Mouse (Mus musculus): ENCODE measurements around the gene Atrn.
"Not testable (repeated sequence)": the region's sequence is repeated elsewhere in the genome, so short reads cannot be mapped to it uniquely, and the experiment has no call there.

Atrn gene

GRCm38 (mm10) chr2:130958906-130959305 lies 52.6 kb downstream of the Atrn start:
- DNase-seq (ENCODE audit: low spot score in 2 of 2) = no peak

DNA sequence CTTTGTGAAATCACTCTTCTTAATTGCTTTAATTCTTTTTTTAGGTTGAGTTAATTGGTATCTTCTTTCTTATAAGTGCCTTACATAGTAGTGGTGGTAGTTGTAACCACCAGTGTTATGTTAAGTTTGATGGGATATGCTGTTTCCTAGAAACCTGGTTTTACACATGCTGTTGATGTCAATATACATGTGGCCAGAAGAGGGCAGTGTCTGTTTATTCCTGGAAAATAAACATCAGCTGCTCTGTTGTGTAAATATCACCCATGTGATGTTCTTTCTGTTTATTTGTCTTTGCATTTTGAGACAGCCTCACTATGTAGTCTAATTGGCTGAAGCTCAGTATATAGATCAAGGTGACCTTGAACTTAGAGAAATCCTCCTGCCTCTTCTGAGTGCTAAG lies 55.6 kb downstream of the Atrn start:
- DNase-seq (ENCODE audit: low spot score in 2 of 2) = no peak

DNA sequence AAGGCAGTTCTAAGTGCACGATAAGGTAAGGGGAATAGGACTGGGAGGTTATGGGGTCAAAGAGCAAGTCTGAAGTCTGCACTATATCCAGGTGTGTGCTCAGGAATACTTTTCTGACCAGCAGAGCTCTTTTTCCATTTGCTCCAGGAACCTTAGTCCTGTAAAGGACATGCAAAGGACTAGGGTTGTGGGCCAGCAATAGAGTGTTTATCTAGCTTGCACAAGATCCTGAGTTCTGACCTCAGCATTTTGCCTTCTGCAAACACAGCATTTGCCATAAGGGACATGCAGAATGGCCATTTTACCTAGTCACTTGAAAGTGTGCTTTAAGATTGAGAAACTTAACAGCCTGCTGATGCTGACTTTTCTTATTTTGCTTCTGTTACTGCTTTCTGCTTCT lies 58.7 kb downstream of the Atrn start:
- DNase-seq (ENCODE audit: low spot score in 2 of 2) = no peak

DNA sequence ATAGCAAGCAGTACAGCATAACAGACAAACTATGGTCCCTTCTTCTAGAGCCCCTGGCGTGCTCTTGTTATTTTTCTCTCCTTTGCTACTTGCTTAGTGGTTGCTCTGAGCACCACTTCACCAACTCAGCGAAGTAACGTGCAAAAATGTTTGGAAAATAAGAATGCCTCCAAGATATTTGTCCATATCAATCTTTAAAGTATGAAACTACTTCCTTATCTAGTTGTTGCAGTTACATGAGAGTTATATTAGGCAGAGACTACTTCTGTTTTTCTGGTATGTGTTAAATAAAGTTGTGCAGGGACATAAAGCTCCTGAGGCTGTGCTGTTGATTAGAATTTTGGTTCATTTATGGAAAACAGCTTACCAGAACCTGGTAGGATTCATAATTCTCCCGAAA lies 64.7 kb downstream of the Atrn start:
- no peak for DNase-seq (ENCODE audit: low spot score in 2 of 2)

DNA sequence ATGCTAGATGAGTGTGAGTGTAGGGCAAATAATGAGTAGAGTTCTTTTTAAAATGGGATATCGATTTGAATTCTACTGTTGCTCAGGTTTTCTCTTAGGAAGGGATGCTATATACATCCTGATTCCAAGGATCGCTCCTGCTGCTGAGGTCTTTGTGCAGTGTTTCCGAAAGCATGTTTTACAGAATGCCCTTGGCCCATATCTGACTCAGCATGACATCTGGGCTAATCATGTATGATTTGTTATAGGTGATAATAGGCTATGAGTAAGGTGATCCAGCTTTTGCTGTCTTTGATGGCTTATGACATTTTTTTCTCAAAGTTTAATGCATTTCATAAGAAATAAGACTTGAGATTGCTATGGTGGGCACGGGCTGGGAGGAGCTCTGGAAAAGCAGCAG lies 66.1 kb downstream of the Atrn start:
- DNase-seq (ENCODE audit: low spot score in 2 of 2) = no peak

DNA sequence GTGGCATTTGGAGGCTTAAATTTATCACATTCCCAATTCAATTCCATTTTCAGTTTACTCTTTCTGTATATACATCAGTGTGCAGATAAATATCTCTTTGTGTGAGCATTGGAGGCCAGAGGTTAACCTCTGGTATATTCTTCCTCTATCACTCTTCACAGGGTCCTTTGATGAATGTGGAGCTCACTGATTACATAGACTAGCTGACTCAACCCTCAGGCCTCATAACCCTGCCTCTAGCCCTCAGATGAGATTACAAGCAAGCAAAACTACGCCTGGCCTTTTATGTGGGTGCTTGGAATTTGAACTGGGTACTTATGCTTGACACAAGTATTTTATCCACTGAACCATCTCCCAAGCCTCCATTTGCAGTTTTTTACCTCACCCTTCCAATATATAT lies 68.6 kb downstream of the Atrn start:
- DNase-seq (ENCODE audit: low spot score in 2 of 2) = no peak

- DNase-seq (ENCODE audit: low spot score in 2 of 2) = no peak
Observed at GRCm38 (mm10) chr2:130977589-130977988, 71.3 kb downstream of the Atrn start.

DNA sequence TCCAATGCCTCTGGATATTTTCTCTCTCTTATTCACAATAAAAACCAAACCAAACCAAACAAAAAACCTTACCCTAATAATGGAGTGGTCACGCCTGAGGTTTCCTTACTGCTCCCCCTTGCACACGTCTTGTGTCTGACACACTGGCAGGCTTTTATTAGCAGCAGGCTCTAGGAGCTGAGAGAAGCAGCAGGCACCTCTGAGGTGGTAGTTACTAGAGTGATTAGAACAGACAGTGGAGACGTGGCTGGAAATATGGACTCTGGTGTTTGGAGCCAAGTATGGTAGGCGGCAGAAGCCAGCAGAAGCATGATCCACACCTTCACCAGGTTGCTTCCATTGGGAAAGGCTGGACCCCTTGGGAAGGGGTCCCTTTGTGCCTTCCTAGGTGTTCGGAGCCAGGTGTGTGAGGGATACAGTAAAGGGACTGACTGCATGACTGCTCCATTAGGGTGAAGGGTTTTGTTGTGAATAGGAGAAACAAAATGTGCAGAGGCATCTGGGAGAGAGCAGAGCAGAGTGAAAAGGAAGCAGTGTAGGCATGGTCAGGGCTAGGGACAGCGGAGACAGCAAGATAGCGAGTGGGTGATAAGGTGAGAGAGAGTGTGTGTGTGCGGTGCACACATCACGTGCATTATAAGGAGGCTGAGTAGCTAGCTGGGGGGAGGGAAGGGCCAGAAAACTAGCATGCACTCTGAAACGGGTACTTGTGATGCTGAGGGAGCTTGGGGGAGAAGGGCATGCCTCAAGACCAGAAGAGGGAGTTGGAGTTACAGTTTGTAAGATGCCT lies 72.0 kb downstream of the Atrn start:
- DNase-seq (ENCODE audit: low spot score in 2 of 2) = no peak

GRCm38 (mm10) chr2:130979138-130979537 lies 72.8 kb downstream of the Atrn start:
- DNase-seq (ENCODE audit: low spot score in 2 of 2) = no peak

DNA sequence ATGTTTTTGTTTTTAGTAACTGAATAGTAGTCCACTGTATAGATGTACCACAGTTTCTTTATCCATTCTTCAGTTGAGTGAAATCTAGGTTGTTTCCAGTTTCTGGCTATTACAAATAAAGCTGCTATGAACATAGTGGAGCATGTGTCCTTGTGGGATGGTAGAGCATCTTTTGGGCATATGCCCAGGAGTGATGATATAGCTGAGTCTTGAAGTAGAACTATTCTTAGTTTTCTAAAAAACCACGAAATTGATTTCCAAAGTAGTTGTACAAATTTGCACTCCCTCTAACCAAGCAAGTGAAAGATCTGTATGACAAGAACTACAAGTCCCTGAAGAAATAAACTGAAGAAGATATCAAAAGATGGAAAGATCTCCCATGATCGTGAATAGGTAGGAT lies 86.5 kb downstream of the Atrn start:
- no peak for DNase-seq (ENCODE audit: low spot score in 2 of 2)

GRCm38 (mm10) chr2:131009123-131009522 lies 102.8 kb downstream of the Atrn start:
- DNase-seq (ENCODE audit: low spot score in 2 of 2) = no peak

- DNase-seq (ENCODE audit: low spot score in 2 of 2) = no peak
Observed at GRCm38 (mm10) chr2:131010566-131010965, 104.3 kb downstream of the Atrn start.

- DNase-seq (ENCODE audit: low spot score in 2 of 2) = no peak
Observed at GRCm38 (mm10) chr2:131025230-131025629, 118.9 kb downstream of the Atrn start.

DNA sequence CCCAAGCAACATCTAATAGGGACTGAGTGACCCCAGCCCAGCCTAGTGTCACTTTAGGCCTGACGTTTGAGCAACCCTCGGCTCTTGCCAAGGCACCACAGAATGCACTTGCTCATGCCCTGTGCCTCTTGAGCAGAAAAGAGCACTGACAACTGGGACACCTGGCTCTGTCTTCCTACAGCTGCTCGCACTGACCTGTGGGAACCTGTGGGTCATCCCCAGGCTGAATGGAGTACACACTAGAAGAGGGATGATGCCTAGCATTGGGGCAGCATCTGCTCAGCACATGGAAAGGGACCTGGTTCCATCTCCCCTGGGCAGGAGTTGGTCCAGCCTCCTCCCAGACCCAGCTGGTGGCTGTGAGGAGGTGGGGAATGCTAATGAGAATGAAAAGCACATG lies 120.6 kb downstream of the Atrn start:
- DNase-seq (ENCODE audit: low spot score in 2 of 2) = no peak

- no peak for DNase-seq (ENCODE audit: low spot score in 2 of 2)
Observed at GRCm38 (mm10) chr2:131029065-131029935, 123.0 kb downstream of the Atrn start.

DNA sequence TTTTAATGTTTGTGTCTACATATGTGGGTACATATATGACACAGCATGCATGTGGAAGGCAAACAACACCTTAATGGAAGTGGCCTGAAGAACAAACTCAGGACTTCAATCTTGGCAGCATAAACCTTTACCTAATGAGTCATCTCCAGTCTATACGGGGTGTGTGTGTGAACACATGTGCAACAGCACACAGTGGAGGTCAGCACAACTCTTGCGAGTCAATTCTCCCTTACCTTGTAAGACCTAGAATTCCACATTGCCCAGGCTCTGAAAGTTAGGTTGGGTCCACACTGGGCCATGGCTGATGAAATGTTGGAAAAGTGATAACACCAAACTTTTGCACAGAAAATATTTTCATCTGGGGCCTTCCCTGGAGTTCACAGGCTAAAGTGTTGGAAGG lies 124.3 kb downstream of the Atrn start:
- DNase-seq (ENCODE audit: low spot score in 2 of 2) = no peak

DNA sequence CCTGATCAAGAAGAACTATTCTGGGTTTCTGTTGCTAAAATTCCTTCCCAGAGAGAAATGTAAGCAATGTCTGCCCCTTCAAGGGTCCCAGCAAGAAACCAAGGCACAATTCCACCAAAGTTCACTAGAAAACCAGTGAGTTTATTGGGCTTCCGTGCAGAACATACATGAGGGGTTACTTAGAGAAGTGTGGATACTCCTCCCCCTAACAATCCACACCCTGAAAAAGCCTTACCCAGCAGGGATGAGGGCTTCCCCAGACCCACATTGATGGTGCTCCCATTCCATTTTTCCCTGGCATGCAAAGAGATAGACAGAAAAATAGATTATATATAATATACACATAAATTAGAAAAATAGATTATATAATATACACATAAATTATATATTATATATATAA lies 124.7 kb downstream of the Atrn start:
- DNase-seq (ENCODE audit: low spot score in 2 of 2) = no peak

- DNase-seq (ENCODE audit: low spot score in 2 of 2) = not testable (repeated sequence)
Observed at GRCm38 (mm10) chr2:131031406-131031805, 125.1 kb downstream of the Atrn start.

DNA sequence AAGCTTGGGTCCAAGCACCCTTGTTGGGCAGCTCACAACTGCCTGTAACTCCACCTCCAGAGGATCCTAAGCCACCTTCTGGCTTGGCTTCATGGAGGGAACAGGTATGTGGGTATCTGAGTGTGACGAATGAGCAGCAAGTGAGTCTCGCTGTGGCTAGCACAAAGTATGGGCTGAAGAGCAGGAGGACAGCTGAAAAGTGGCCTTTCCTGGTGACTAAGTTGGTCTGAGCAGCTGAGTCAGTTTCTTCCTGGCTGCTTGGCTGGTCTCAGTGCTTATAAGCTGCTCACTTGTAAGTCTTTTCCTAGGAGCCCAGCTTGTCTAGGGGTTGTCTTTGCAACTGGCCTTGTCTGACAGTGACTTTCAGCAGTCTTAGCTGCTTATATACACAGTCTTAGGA lies 130.0 kb downstream of the Atrn start:
- DNase-seq (ENCODE audit: low spot score in 2 of 2) = no peak

DNA sequence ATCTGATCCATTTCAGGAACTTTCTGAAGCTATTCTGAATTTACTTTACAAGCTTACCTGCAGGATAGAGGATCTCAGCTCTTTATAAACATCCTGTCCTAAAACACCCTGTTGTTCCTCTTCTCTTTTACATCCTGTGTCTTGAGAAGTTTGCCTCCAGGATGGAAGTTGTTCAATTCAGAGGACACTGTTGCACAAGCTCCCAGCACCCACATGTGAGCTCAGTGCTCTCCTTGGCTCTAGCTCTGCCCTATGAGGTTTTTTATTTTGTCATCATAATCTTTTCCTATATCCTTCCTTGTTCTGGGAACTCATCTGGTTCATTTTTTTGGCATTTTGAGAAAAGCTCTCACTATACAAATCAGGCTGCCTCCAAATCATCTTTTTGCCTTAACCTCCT lies 130.5 kb downstream of the Atrn start:
- no peak for DNase-seq (ENCODE audit: low spot score in 2 of 2)

DNA sequence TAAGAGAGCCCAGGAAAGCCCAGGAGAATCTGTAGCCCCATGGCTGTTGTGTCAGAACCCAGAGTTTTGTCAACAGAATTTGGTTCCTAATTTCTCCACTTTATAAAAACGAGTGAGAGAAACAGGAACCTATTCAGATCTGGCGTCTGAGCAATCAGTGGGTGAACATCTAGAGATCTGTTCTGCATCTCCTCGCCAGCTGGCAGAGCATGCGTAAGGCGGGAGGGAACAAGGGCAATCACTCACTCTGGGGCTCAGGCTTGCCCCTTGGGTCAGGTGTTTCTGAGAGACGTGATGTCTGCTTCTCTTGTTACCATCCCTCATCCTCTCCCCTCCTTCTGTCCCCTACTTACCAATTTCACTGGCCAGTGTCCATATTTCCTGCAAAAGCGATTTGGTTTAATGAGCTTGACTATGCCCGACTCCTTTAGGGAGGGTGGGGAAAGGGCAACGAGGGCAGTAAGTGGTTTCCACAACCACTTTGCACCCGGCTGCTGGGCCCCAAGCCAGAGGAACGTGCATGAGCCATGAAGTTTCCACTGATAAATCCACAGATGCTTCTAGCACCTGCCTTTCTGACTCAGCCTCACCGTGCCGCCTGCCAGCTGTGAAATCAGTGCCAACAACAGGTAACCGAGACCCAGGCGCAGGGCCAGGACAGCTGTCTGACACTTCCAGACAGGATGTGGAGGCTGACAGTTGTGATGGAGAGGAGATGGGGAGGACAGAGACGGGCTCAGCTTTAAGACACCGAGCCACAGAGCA lies 131.1 kb downstream of the Atrn start:
- DNase-seq (ENCODE audit: low spot score in 2 of 2) = no peak

GRCm38 (mm10) chr2:131038197-131038596 lies 131.9 kb downstream of the Atrn start:
- no peak for DNase-seq (ENCODE audit: low spot score in 2 of 2)

Measured in natural killer cell, adult 2 months (primary cell).